Mouse (Mus musculus): ENCODE measurements around the gene Cpt1a.

The Cpt1a gene

GRCm38 (mm10) chr19:3324931-3325711 lies 3.0 kb downstream of the Cpt1a start:
- no peak for DNase-seq (ENCODE audit: extremely low spot score, low read depth, low spot score)

GRCm38 (mm10) chr19:3325771-3326478 lies 3.8 kb downstream of the Cpt1a start:
- no peak for DNase-seq (ENCODE audit: extremely low spot score, low read depth, low spot score)

GRCm38 (mm10) chr19:3326479-3327047 lies 4.4 kb downstream of the Cpt1a start:
- no peak for DNase-seq (ENCODE audit: extremely low spot score, low read depth, low spot score)

GRCm38 (mm10) chr19:3333247-3333646 lies 11.1 kb downstream of the Cpt1a start:
- DNase-seq (ENCODE audit: extremely low spot score, low read depth, low spot score): no peak

DNA sequence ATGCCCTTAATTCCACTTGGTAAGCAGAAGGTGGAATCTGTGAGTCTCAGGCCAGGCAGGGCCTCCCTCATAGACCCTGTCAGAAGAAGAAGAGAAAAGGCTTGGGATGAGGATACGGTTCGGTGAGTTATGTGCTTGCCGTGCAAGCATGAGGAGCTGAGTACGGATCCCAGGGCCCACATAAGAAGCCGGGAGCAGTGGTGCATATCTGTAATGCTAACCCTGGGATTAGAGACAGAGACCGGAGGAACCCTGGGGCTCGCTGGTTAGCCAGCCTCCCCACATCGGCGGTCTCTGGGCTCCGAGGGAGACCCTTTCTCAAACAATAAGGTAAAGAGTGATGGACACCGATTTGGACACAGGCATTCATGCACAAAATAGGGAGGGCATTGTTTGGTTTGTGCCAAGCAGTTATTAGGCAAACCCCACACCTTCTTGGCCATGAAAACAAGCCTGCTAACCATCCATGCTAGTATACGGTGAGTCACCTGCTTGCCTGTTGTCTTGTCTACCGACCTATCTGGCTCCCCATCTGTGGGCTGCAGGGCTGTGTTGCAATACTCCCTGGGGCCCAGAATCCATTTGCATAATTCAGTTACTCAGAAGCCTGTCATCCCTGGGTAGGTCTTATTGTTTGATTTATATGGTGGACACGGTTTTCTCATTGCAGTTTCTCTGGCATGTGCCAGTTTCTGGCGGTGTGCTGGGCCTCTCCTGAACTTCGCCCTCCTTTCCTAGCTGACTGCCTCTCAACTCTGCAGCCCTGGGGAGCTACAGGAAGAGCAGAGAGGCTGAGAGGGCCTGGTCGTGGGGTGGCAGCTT lies 11.8 kb downstream of the Cpt1a start:
- no peak for DNase-seq (ENCODE audit: extremely low spot score, low read depth, low spot score)

DNA sequence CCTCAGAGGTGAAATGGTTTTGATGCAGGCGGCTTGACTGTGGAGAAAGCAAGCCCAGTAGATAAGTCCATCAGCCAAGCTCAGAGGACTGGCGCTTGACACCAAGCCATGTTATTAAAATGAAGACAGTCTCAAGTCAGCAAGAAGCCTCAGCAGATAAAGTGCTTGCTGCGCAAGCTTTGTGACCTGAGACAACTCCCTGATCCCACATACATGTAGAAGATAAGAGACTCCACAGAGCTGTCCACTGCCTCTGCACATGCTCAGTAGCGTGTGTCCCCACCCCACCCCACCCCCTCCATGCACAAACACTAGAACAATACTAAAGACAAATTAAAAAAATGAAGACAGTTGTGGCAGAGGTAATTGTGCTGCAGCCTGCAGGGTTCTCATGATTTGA lies 12.4 kb downstream of the Cpt1a start:
- DNase-seq (ENCODE audit: extremely low spot score, low read depth, low spot score): no peak

GRCm38 (mm10) chr19:3335917-3336316 lies 13.8 kb downstream of the Cpt1a start:
- DNase-seq (ENCODE audit: extremely low spot score, low read depth, low spot score): no peak

GRCm38 (mm10) chr19:3336485-3337255 lies 14.5 kb downstream of the Cpt1a start:
- DNase-seq (ENCODE audit: extremely low spot score, low read depth, low spot score): no peak

DNA sequence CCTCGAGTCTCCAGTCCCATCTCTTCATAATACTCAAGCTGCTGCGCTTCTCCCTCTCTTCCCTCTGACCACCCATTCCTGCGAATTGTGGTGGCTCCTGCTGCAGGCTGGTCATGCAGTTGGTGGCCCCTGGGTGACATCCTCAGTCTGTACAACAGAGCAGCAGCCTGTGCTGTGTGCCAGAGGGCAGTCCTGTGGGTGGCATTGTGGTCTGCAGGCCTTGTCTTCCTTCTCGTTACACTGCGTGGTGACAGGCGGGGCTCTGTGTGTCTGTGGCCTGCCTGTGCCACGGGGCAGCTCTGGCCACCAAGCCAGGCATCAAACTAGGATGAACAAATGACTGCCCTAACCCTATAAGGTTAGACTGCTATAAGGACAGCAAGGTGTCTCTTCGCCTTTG lies 17.1 kb downstream of the Cpt1a start:
- no peak for DNase-seq (ENCODE audit: extremely low spot score, low read depth, low spot score)

- no peak for DNase-seq (ENCODE audit: extremely low spot score, low read depth, low spot score)
These were observed 18.9 kb downstream of the Cpt1a start for GRCm38 (mm10) chr19:3341021-3341420.

DNA sequence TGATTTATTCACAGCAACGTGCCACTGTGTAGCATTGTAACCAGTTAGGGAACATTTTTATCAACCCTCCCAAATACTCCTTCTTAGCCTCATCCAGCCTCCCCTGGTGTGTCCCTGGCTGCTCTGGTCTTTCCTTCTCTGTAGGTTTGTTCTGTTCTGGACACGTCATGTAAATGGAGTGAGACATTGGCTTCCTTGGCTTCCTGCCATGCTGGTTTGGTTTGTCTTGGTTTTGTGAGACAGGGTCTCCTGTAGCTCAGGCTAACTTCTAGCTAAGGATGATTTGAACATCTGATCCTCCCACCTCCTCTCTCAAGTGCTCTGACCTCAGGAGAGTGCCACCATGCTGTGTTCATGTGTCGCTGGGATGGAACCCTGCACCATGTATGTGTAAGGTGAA lies 21.8 kb downstream of the Cpt1a start:
- no peak for DNase-seq (ENCODE audit: extremely low spot score, low read depth, low spot score)

DNA sequence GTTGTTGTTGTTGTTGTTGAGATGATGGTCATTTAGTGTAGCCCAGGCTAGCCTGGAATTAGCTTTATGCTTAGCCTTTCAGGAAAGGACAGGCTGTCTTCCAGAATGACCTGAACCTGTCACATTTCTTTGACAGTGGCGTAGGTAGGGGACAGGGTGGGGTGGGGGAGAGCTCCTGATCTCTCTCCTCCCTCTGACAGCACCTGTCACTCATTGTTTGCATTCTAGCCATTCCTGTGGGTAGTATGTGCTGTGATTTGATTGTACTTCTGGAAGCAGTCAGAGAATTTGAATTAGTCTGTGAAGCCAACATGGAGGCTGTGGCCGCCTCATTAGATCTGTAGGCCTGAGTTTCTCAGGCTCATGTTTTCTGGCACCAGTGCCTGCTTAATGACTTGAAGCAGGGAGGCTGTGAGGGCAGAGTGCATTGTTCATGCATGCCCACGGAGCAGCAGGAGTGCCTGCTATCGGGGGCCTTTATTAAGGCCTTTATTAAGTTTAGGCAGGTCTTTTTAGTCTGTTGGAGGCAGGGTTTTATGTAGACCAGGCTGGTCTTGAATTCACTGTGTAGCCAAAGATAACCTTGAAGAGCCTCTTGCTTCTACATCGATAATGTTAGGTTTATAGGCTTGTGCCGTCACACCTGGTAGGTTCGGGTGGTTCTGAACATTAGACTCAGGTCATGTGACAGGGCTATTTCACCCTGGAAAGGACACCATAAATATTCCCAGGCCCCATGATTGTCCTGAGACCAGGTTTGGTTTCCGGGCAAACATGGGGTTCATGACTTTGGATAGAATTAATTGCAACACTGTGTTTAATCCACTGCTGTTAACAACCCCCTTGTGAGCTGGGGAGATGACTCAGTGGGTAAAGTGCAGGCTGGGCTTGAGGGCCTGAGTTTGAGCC lies 22.8 kb downstream of the Cpt1a start:
- DNase-seq (ENCODE audit: extremely low spot score, low read depth, low spot score): no peak

GRCm38 (mm10) chr19:3347784-3348183 lies 25.6 kb downstream of the Cpt1a start:
- DNase-seq (ENCODE audit: extremely low spot score, low read depth, low spot score): no peak

- no peak for DNase-seq (ENCODE audit: extremely low spot score, low read depth, low spot score)
These were observed 31.4 kb downstream of the Cpt1a start for GRCm38 (mm10) chr19:3353415-3354111.

DNA sequence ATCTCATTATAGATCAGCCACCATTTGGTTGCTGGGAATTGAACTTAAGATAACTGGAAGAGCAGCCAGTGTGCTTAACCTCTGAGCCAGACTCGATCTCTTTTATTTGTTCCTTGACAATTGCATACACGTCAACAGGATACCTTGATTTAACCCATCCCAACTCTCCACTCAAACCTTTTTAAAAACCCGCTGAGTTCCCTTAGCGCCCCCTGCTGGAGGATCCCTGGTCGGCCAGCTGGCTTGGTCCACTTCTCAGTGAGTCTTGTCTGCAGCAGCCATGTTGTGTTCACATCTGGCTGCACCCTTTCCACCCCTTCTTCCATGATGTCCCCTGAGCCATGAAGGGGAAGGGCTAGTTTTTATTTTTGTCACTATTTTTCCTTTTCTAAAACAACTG lies 33.0 kb downstream of the Cpt1a start:
- no peak for DNase-seq (ENCODE audit: extremely low spot score, low read depth, low spot score)

DNA sequence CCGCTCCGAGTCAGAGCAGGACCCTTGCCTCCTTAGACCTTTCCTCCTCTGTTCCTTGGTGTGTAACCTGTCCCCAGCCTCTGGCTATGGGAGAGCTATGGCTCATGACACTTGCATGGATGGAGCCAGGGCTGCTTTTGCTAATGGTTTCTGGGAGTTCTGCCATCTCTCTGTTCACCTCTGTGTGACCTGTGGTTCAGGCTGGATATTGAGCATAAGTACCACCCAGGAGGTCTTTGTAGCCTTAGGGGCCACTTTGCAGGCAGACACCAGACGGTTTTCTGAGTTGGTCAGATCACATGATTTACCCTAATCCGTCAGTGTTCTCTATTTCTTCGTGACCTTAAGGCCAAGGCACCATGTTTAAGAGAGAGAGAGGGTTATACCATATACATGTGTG lies 34.4 kb downstream of the Cpt1a start:
- no peak for DNase-seq (ENCODE audit: extremely low spot score, low read depth, low spot score)

DNA sequence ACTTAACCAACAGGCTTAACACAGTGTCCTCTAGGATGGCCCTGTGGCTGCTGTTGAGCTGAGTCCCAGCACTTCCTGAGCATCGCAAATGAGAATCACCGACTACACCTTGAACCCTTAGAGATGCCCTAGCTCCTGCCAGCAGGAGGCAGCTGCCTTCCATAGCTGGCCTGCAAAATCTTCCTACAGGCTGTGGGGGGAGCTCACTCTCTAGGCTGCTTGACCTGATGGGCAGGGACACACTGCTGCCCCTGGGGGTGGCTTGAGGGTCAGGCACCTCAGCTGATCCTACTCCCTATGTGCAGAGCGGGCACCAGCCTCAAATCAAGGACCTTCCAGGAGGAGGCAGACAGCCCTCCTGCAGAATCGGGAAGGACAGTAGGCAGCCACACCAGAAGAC lies 35.5 kb downstream of the Cpt1a start:
- DNase-seq (ENCODE audit: extremely low spot score, low read depth, low spot score): no peak

GRCm38 (mm10) chr19:3359841-3360588 lies 37.9 kb downstream of the Cpt1a start:
- DNase-seq (ENCODE audit: extremely low spot score, low read depth, low spot score): no peak
